Mouse (Mus musculus) hindbrain, embryonic 15.5 days (tissue): ENCODE measurements around the gene 4933425L06Rik. TPM values are rescaled to one million over a fixed set of nuclear protein-coding genes. Genes with fewer than 3 reads are reported as not detected.
A peak's percentile ranks its signal among the peaks of the same experiment; 100 is the strongest.

Source experiments
- ATAC-seq: fragments of 200-750 bp; cut with Nextera tagmentation; 2 replicates; pipeline ENCODE4 v1.8.0; 2017; ENCODE audit warnings: low read depth, moderate number of reproducible peaks, moderate TSS enrichment; ENCODE audit not compliant: low FRiP score
- H3K27ac ChIP-seq: fragments of 300-500 bp; sonication (generic); replicated peaks from 2 replicates; pipeline ENCODE4 v1.5.1; 2015; ENCODE audit warnings: mild to moderate bottlenecking, inconsistent platforms
- H3K27me3 ChIP-seq: fragments of 300-500 bp; sonication (generic); 2 replicates; pipeline ENCODE4 v1.6.1; 2015; ENCODE audit warnings: control low read depth, inconsistent platforms
- H3K36me3 ChIP-seq: fragments of 300-500 bp; sonication (generic); 2 replicates; pipeline ENCODE4 v1.6.1; 2015; ENCODE audit warnings: control low read depth, inconsistent platforms
- H3K4me1 ChIP-seq: fragments of 300-500 bp; sonication (generic); replicated peaks from 2 replicates; pipeline ENCODE4 v1.6.1; 2015; ENCODE audit warnings: control low read depth, inconsistent platforms
- H3K4me2 ChIP-seq: fragments of 300-500 bp; sonication (generic); 2 replicates; pipeline ENCODE4 v1.6.1; 2015; ENCODE audit warnings: moderate library complexity, mild to moderate bottlenecking, inconsistent platforms
- H3K4me3 ChIP-seq: fragments of 300-500 bp; sonication (generic); 2 replicates; pipeline ENCODE4 v1.5.1; 2015; ENCODE audit warnings: mild to moderate bottlenecking, inconsistent platforms
- H3K9ac ChIP-seq: fragments of 300-500 bp; sonication (generic); 2 replicates; pipeline ENCODE4 v1.6.1; 2015; ENCODE audit warnings: inconsistent platforms
- H3K9me3 ChIP-seq: fragments of 300-500 bp; sonication (generic); 2 replicates; pipeline ENCODE4 v1.6.1; 2016; ENCODE audit warnings: control low read depth, inconsistent platforms
- WGBS: fragments of 180-500 bp; shearing (Covaris S2); methylation state at CpG from one replicate; pipeline ENCODE4 v1.1.7; 2015; 5-methylcytosine and 5-hydroxymethylcytosine counted together
- polyA plus RNA-seq: library from polyadenylated mRNA; unstranded; fragments of >200 nt; fragmentation: Nextera tagmentation; extraction: Ambion mirVana; gene quantifications from 2 replicates; pipeline ENCODE4 v1.2.1, GENCODE M21; 2015

Gene 4933425L06Rik
- polyA plus RNA-seq, 1 experiment from 2014 or later = not detected

DNA sequence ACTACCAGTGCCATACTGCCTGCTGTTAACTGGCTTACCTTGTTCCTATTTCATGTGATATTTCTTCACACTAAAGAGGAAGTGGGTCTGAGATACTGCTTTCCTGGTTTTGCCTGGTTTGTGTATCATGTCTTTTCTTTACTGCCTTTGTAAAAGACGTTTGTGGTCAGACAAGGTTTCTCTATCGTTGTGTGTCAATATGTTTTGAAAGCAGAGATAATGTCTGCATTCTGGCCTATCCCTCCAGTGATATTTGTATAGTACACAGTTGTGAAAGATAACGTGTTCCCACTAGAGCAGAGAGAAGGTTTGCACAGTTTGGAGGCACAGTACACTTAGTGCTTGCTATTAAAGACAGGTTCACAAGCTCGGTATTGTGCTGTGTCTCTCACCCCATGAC, 58.0 kb downstream of the 4933425L06Rik start:
- H3K36me3 ChIP-seq = no peaks in the 10 kb centered on the region
- no peak overlapping the region for H3K4me2 ChIP-seq
- no peaks in the 10 kb centered on the region for H3K9me3 ChIP-seq
- H3K9ac ChIP-seq = no peak overlapping the region
- 83% methylated on average over 4 of the region's 4 CpGs for WGBS
- H3K27ac ChIP-seq = no peak overlapping the region
- no peak for ATAC-seq
- H3K4me3 ChIP-seq = no peak overlapping the region
- no peaks in the 10 kb centered on the region for H3K4me1 ChIP-seq
- no peaks in the 10 kb centered on the region for H3K27me3 ChIP-seq

- H3K27ac ChIP-seq = no peak overlapping the region
- H3K4me1 ChIP-seq = no peaks in the 10 kb centered on the region
- no peak for ATAC-seq
- no peaks in the 10 kb centered on the region for H3K27me3 ChIP-seq
- H3K4me3 ChIP-seq = no peak overlapping the region
- no peak overlapping the region for H3K9ac ChIP-seq
- H3K4me2 ChIP-seq = no peak overlapping the region
- no peaks in the 10 kb centered on the region for H3K9me3 ChIP-seq
- no peaks in the 10 kb centered on the region for H3K36me3 ChIP-seq
- WGBS = 74% methylated on average over 1 of the region's 1 CpGs
These were observed 64.9 kb downstream of the 4933425L06Rik start for GRCm38 (mm10) chr13:105146827-105147226.

DNA sequence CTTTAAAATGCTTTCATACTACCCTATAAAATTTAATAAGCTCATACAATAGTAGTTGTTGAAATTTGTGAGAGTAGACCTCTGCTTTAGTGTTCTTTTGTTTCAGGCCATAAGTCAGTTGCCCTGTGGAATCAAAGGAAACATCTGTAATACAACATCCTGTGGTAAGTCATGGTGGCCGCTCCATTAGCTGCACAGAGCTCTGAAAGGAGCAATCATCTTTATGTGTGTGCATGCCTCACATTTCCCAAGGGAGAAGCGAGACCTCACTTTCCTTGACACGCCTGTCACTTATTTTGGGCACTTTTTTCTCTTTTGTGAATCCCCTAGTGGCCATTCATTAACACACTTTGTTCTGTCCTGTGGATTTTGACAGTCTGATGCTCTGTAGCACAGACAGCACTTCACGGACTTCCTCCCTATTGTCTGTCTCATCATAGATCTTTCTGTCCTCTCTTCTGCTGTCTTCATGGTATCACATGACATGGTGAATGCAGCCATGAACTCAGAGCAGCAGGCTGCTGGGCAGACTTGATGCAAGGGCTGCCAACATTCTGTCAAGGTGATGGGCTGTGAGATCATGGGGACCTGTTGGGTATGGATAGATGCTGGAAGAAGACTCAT, 66.0 kb downstream of the 4933425L06Rik start:
- H3K9me3 ChIP-seq = no peaks in the 10 kb centered on the region
- no peak overlapping the region for H3K4me3 ChIP-seq
- H3K36me3 ChIP-seq = no peaks in the 10 kb centered on the region
- no peak overlapping the region for H3K27ac ChIP-seq
- H3K4me1 ChIP-seq = no peaks in the 10 kb centered on the region
- H3K4me2 ChIP-seq = no peak overlapping the region
- 47% methylated on average over 4 of the region's 4 CpGs for WGBS
- no peaks in the 10 kb centered on the region for H3K27me3 ChIP-seq
- H3K9ac ChIP-seq = no peak overlapping the region
- ATAC-seq = peak; percentile 34; the same call in 1 of the 2 replicates

- no peaks in the 10 kb centered on the region for H3K36me3 ChIP-seq
- no peak overlapping the region for H3K9ac ChIP-seq
- no peak for ATAC-seq
- no peak overlapping the region for H3K27ac ChIP-seq
- H3K9me3 ChIP-seq = no peaks in the 10 kb centered on the region
- no peak overlapping the region for H3K4me3 ChIP-seq
- no peak overlapping the region for H3K4me2 ChIP-seq
- no peaks in the 10 kb centered on the region for H3K27me3 ChIP-seq
- WGBS = 90% methylated on average over 3 of the region's 3 CpGs
- H3K4me1 ChIP-seq = no peaks in the 10 kb centered on the region
These were observed 68.1 kb downstream of the 4933425L06Rik start for GRCm38 (mm10) chr13:105150006-105150405.

DNA sequence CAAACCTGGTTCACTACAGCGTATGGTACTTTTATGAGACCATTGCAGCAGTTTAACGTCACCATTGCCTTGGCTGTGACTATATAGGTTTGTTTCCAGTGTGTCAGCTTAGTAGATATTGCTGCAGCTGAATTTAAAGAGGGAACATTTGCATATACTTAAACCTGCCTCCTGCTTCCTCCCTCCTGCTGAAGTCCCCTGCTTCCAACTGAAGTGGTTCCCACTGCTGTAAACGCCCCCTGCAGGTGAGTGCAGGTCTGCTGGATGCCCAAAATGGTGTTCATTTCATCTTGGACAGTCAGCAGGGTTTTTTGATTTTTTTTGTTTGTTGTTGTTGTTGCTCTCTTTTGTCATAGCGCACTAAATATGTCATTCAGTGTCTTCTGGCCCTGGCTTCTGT, 72.0 kb downstream of the 4933425L06Rik start:
- H3K9ac ChIP-seq = no peak overlapping the region
- H3K27me3 ChIP-seq = no peaks in the 10 kb centered on the region
- H3K4me1 ChIP-seq = no peaks in the 10 kb centered on the region
- no peaks in the 10 kb centered on the region for H3K36me3 ChIP-seq
- no peaks in the 10 kb centered on the region for H3K9me3 ChIP-seq
- ATAC-seq = no peak
- no peak overlapping the region for H3K4me3 ChIP-seq
- H3K4me2 ChIP-seq = no peak overlapping the region
- 56% methylated on average over 4 of the region's 4 CpGs for WGBS
- no peak overlapping the region for H3K27ac ChIP-seq

DNA sequence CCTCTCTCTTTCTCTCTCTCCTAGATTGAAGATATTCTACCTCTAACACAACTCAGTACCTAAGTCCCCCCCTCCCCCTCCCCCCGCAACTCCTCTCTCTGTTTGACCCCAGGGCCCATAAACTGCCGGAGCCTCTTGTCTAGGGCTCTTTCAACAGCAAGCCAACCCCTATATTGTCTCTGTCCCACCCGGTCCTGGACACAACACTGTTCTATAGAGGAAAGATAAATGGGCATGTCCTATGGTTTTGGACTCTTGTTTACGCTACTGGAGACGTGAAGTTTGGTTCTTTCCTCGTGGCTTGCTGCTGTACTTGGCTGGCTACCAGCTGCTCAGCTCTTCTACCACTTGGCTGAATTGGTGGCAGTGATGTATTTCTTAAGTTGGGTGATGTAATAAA, 83.5 kb downstream of the 4933425L06Rik start:
- Histone ChIP-seq H3K9me3 (no peaks in the 10 kb centered on the region), H3K27me3 (no peaks in the 10 kb centered on the region), H3K9ac (no peak overlapping the region), H3K36me3 (no peaks in the 10 kb centered on the region), H3K27ac (no peak overlapping the region), H3K4me1 (no peaks in the 10 kb centered on the region), H3K4me2 (no peak overlapping the region), H3K4me3 (no peak overlapping the region)
- 72% methylated on average over 6 of the region's 6 CpGs for WGBS
- ATAC-seq = no peak

Other genes with a start within 250 kb of the 4933425L06Rik start
- gene Shisal2b, start 218.2 kb upstream of the 4933425L06Rik start, polyA plus RNA-seq = 1.9 and 2.7 TPM in 2 replicates
- 8.6 and 9.5 TPM in 2 replicates for gene Rgs7bp, start 27.2 kb upstream of the 4933425L06Rik start, polyA plus RNA-seq
- gene Rnf180, start 212.7 kb downstream of the 4933425L06Rik start, polyA plus RNA-seq = 33.3 and 35.4 TPM in 2 replicates